Mouse (Mus musculus) liver, adult (tissue): ENCODE data around the gene Bcas3.

ENCODE experiments used
- GATA4 ChIP-seq: IDR thresholded peaks from 2 replicates; pipeline ENCODE4 v1.6.1; 2014; ENCODE audit warnings: mild to moderate bottlenecking, low read length; ENCODE audit not compliant: insufficient replicate concordance

Gene Bcas3

GRCm38 (mm10) chr11:85850758-85851157 lies 497.8 kb downstream of the Bcas3 start:
- TF ChIP-seq GATA4: no peak

GRCm38 (mm10) chr11:85857997-85858698 lies 505.2 kb downstream of the Bcas3 start:
- TF ChIP-seq GATA4: no peak

- no peak for TF ChIP-seq GATA4
Measured at GRCm38 (mm10) chr11:85864363-85864762, 511.4 kb downstream of the Bcas3 start.
